Mouse (Mus musculus) forebrain, embryonic 16.5 days (tissue): Measurements from ENCODE around the gene Tfg. TPM values are rescaled to one million over a fixed set of nuclear protein-coding genes. Genes with fewer than 3 reads are reported as not detected.

Experiments
- ATAC-seq: fragments of 200-750 bp; cut with Nextera tagmentation; 2 replicates; pipeline ENCODE4 v1.8.0; 2017; ENCODE audit warnings: mild to moderate bottlenecking, moderate library complexity
- H3K27ac ChIP-seq: fragments of 300-500 bp; sonication (generic); 2 replicates; pipeline ENCODE4 v1.5.1; 2014; ENCODE audit warnings: low read length, control low read depth
- H3K27me3 ChIP-seq: fragments of 300-500 bp; sonication (generic); replicated peaks from 2 replicates; pipeline ENCODE4 v1.6.1; 2014; ENCODE audit warnings: low read length; ENCODE audit not compliant: control insufficient read depth, insufficient read depth
- H3K36me3 ChIP-seq: fragments of 300-500 bp; sonication (generic); 2 replicates; pipeline ENCODE4 v1.6.1; 2014; ENCODE audit not compliant: control insufficient read depth, insufficient read depth
- H3K4me1 ChIP-seq: fragments of 300-500 bp; sonication (generic); replicated peaks from 2 replicates; pipeline ENCODE4 v1.6.1; 2014; ENCODE audit warnings: low read length; ENCODE audit not compliant: control insufficient read depth, insufficient read depth
- H3K4me2 ChIP-seq: fragments of 300-500 bp; sonication (generic); 2 replicates; pipeline ENCODE4 v1.6.1; 2014; ENCODE audit warnings: mild to moderate bottlenecking, low read length, control low read depth
- H3K4me3 ChIP-seq: fragments of 300-500 bp; sonication (generic); replicated peaks from 2 replicates; pipeline ENCODE4 v1.5.1; 2014; ENCODE audit warnings: mild to moderate bottlenecking, low read length, control low read depth
- H3K9ac ChIP-seq: fragments of 300-500 bp; sonication (generic); replicated peaks from 2 replicates; pipeline ENCODE4 v1.6.1; 2014; ENCODE audit warnings: low read depth, low read length, control low read depth
- H3K9me3 ChIP-seq: fragments of 300-500 bp; sonication (generic); 2 replicates; pipeline ENCODE4 v1.6.1; 2016; ENCODE audit warnings: low read length; ENCODE audit not compliant: control insufficient read depth
- WGBS: fragments of 180-500 bp; shearing (Covaris S2); extraction: QIAGEN DNeasy Blood & Tissue Kit; methylation state at CpG from one replicate; pipeline ENCODE4 v1.1.7; 2014; 5-methylcytosine and 5-hydroxymethylcytosine counted together
- polyA plus RNA-seq: library from polyadenylated mRNA; unstranded; fragments of >200 nt; fragmentation: Nextera tagmentation; extraction: Ambion mirVana; gene quantifications from 2 replicates; pipeline ENCODE4 v1.2.1, GENCODE M21; 2015

Tfg gene
- polyA plus RNA-seq, 1 experiment from 2014 or later = 150 TPM

- Histone ChIP-seq H3K9ac (no peak overlapping the region), H3K27me3 (no peaks in the 10 kb centered on the region), H3K9me3 (no peaks in the 10 kb centered on the region), H3K27ac (no peak overlapping the region), H3K4me3 (no peak overlapping the region), H3K4me1 (no peaks in the 10 kb centered on the region), H3K36me3 (peaks cover 15% of the 10 kb centered on the region), H3K4me2 (no peak overlapping the region)
- 95% methylated on average over 3 of the region's 3 CpGs for WGBS
- ATAC-seq = no peak
Measured at GRCm38 (mm10) chr16:56700898-56701297, 16.4 kb downstream of the Tfg start.

GRCm38 (mm10) chr16:56696448-56696847, 20.8 kb downstream of the Tfg start:
- no peaks in the 10 kb centered on the region for H3K27me3 ChIP-seq
- ATAC-seq = no peak

GRCm38 (mm10) chr16:56690715-56691114, 26.5 kb downstream of the Tfg start:
- Histone ChIP-seq H3K27me3 (no peaks in the 10 kb centered on the region), H3K4me3 (no peak overlapping the region), H3K4me2 (no peak overlapping the region), H3K4me1 (no peaks in the 10 kb centered on the region), H3K9ac (no peak overlapping the region), H3K9me3 (no peaks in the 10 kb centered on the region), H3K36me3 (peaks cover 17% of the 10 kb centered on the region), H3K27ac (no peak overlapping the region)
- ATAC-seq = no peak
- 76% methylated on average over 7 of the region's 7 CpGs for WGBS

More at GRCm38 (mm10) chr16:56696448-56696847, 20.8 kb downstream of the Tfg start:
- no peak overlapping the region for H3K27ac ChIP-seq
- no peaks in the 10 kb centered on the region for H3K4me1 ChIP-seq
- 63% methylated on average over 2 of the region's 2 CpGs for WGBS
- no peaks in the 10 kb centered on the region for H3K9me3 ChIP-seq
- no peak overlapping the region for H3K4me3 ChIP-seq
- peaks cover 11% of the 10 kb centered on the region for H3K36me3 ChIP-seq
- H3K9ac ChIP-seq = no peak overlapping the region
- H3K4me2 ChIP-seq = no peak overlapping the region

GRCm38 (mm10) chr16:56686747-56687146, 30.5 kb downstream of the Tfg start:
- WGBS = 88% methylated on average over 5 of the region's 5 CpGs
- Histone ChIP-seq H3K9me3 (no peaks in the 10 kb centered on the region), H3K4me3 (no peak overlapping the region), H3K4me1 (no peaks in the 10 kb centered on the region), H3K27ac (no peak overlapping the region), H3K4me2 (no peak overlapping the region), H3K27me3 (no peaks in the 10 kb centered on the region), H3K9ac (no peak overlapping the region), H3K36me3 (peaks cover 25% of the 10 kb centered on the region)
- ATAC-seq = no peak

GRCm38 (mm10) chr16:56681010-56681645, 36.1 kb downstream of the Tfg start:
- no peak overlapping the region for H3K27ac ChIP-seq
- H3K36me3 ChIP-seq = peaks cover 11% of the 10 kb centered on the region
- no peaks in the 10 kb centered on the region for H3K27me3 ChIP-seq
- no peak overlapping the region for H3K9ac ChIP-seq
- no peak overlapping the region for H3K4me3 ChIP-seq
- no peaks in the 10 kb centered on the region for H3K4me1 ChIP-seq
- WGBS = 70% methylated on average over 8 of the region's 8 CpGs
- ATAC-seq = no peak; the same call in 1 of the 2 replicates
- H3K4me2 ChIP-seq = no peak overlapping the region
- H3K9me3 ChIP-seq = no peaks in the 10 kb centered on the region

- H3K9ac ChIP-seq = no peak overlapping the region
- H3K9me3 ChIP-seq = no peaks in the 10 kb centered on the region
- no peak overlapping the region for H3K4me2 ChIP-seq
- H3K4me1 ChIP-seq = no peaks in the 10 kb centered on the region
- no peaks in the 10 kb centered on the region for H3K27me3 ChIP-seq
- no peak overlapping the region for H3K4me3 ChIP-seq
- no peaks in the 10 kb centered on the region for H3K36me3 ChIP-seq
- no peak overlapping the region for H3K27ac ChIP-seq
- 75% methylated on average over 4 of the region's 4 CpGs for WGBS
- peak; percentile 84 for ATAC-seq
Measured at GRCm38 (mm10) chr16:56677146-56677545, 40.1 kb downstream of the Tfg start.

GRCm38 (mm10) chr16:56673420-56673819, 43.8 kb downstream of the Tfg start:
- WGBS = 77% methylated on average over 2 of the region's 2 CpGs
- Histone ChIP-seq H3K27ac (no peak overlapping the region), H3K36me3 (no peaks in the 10 kb centered on the region), H3K27me3 (no peaks in the 10 kb centered on the region), H3K4me2 (no peak overlapping the region), H3K9ac (no peak overlapping the region), H3K9me3 (no peaks in the 10 kb centered on the region), H3K4me3 (no peak overlapping the region), H3K4me1 (no peaks in the 10 kb centered on the region)
- ATAC-seq = no peak

GRCm38 (mm10) chr16:56670941-56671340, 46.3 kb downstream of the Tfg start:
- Histone ChIP-seq H3K4me1 (no peaks in the 10 kb centered on the region), H3K9ac (no peak overlapping the region)
- WGBS = 83% methylated on average over 8 of the region's 8 CpGs

GRCm38 (mm10) chr16:56669520-56669919, 47.7 kb downstream of the Tfg start:
- Histone ChIP-seq H3K4me2 (no peak overlapping the region), H3K4me3 (no peak overlapping the region), H3K9me3 (no peaks in the 10 kb centered on the region), H3K36me3 (no peaks in the 10 kb centered on the region), H3K9ac (no peak overlapping the region), H3K4me1 (no peaks in the 10 kb centered on the region), H3K27me3 (no peaks in the 10 kb centered on the region), H3K27ac (no peak overlapping the region)
- no peak for ATAC-seq
- 80% methylated on average over 5 of the region's 5 CpGs for WGBS

More at GRCm38 (mm10) chr16:56670941-56671340, 46.3 kb downstream of the Tfg start:
- H3K27me3 ChIP-seq = no peaks in the 10 kb centered on the region
- H3K27ac ChIP-seq = no peak overlapping the region
- H3K9me3 ChIP-seq = no peaks in the 10 kb centered on the region
- no peaks in the 10 kb centered on the region for H3K36me3 ChIP-seq
- no peak overlapping the region for H3K4me2 ChIP-seq
- ATAC-seq = no peak
- H3K4me3 ChIP-seq = no peak overlapping the region

GRCm38 (mm10) chr16:56658866-56659265, 58.4 kb downstream of the Tfg start:
- H3K9ac ChIP-seq = no peak overlapping the region
- no peak for ATAC-seq
- no peaks in the 10 kb centered on the region for H3K9me3 ChIP-seq
- H3K4me2 ChIP-seq = no peak overlapping the region
- no peaks in the 10 kb centered on the region for H3K4me1 ChIP-seq
- H3K36me3 ChIP-seq = no peaks in the 10 kb centered on the region
- H3K27me3 ChIP-seq = no peaks in the 10 kb centered on the region
- no peak overlapping the region for H3K27ac ChIP-seq
- H3K4me3 ChIP-seq = no peak overlapping the region
